Mouse (Mus musculus) bone marrow macrophage, adult 2 months (primary cell): ENCODE data around the gene Plekhm2. TPM values are rescaled to one million over a fixed set of nuclear protein-coding genes. Genes with fewer than 3 reads are reported as not detected.

Experiments used
- H3K27ac ChIP-seq: 2 replicates; pipeline ENCODE4 v1.5.1; 2012; ENCODE audit warnings: low read depth, low read length; ENCODE audit not compliant: insufficient read depth
- H3K4me1 ChIP-seq: 2 replicates; pipeline ENCODE4 v1.6.1; 2012; ENCODE audit warnings: low read length; ENCODE audit not compliant: control insufficient read depth, insufficient read depth
- H3K4me3 ChIP-seq: 2 replicates; pipeline ENCODE4 v1.5.1; 2012; ENCODE audit warnings: mild to moderate bottlenecking, low read length, moderate library complexity; ENCODE audit not compliant: insufficient read depth
- CTCF ChIP-seq: IDR thresholded peaks from 2 replicates; pipeline ENCODE4 v1.5.1; 2012; ENCODE audit warnings: low read depth, mild to moderate bottlenecking, low read length, moderate library complexity
- POLR2A ChIP-seq: IDR thresholded peaks from 2 replicates; pipeline ENCODE4 v1.6.1; 2012; ENCODE audit warnings: mild to moderate bottlenecking, low read depth, low read length, borderline replicate concordance
- polyA plus RNA-seq: library from polyadenylated mRNA; stranded (reverse); fragments of >200 nt; gene quantifications from 2 replicates; pipeline ENCODE4 v1.2.4, GENCODE M21; 2012; ENCODE audit not compliant: missing spikeins, insufficient read depth, insufficient read length

Gene Plekhm2
- polyA plus RNA-seq, 1 experiment: 62.1 TPM

- Histone ChIP-seq H3K27ac (no peak overlapping the region), H3K4me3 (no peak overlapping the region), H3K4me1 (peaks cover 3% of the 10 kb centered on the region)
- TF ChIP-seq CTCF (no peak), POLR2A (no peak)
These were observed 28.0 kb downstream of the Plekhm2 start for GRCm38 (mm10) chr4:141636693-141637092.

GRCm38 (mm10) chr4:141635991-141636390 lies 28.7 kb downstream of the Plekhm2 start:
- Histone ChIP-seq H3K4me1 (no peaks in the 10 kb centered on the region), H3K27ac (no peak overlapping the region), H3K4me3 (no peak overlapping the region)
- no peak for TF ChIP-seq POLR2A
- no peak for TF ChIP-seq CTCF

DNA sequence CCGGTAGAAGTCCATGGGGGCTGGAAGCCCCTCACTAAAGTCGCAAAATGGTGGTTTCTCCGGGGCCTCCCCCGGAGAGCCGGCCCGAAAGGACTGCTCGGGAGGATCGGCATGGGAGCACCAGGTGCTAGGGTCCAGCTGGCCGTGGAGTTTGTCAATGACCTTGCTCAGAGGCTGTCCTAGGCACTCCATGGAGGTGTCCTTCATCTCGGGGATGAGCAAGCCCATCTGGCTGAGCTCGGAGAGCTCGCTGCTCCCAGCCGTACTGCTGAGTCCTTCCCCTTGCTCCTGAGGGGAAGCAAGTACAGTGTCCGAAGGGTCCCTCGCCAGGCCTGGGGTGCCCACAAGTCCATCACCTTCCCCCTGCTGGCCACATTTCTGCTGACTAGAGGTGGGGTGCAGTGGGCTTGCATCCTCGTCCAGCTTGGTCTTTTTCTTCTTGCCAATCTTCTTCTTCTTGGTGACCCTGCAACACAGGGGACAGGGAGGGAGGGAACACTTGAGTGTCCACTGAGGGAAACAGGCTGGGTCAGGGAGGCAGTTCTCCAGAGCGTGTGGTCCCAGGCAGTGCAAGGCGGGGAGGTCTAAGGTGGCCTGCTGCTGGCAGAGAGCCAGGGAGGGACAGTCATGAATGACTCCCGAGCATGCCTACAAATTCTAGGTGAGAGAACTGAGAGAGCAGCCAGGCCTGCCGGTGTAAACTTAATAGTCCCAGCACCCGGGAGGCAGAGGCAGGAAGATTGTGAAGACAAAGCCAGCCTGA lies 32.4 kb downstream of the Plekhm2 start:
- no peak overlapping the region for H3K27ac ChIP-seq
- no peak overlapping the region for H3K4me3 ChIP-seq
- no peaks in the 10 kb centered on the region for H3K4me1 ChIP-seq
- TF ChIP-seq CTCF: no peak
- TF ChIP-seq POLR2A: no peak

DNA sequence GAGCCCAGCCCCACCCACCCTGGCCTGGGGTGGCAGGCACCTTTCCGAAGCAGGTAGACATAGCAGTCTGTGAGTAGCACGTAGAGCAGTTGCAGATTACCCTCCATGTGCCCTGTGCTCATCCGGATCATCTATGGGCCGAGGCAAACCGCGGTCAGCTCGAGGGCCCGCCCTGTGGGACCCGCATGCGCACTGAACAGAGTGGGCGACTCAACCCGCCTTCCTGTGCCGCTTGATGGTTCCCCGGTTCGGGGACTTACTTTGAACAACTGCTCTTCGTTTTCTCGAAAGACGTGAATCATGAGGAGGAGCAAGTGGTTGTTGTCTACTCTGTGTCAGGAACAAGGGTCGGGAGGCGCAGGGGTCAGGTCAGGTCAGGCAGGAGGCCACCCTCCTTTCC lies 33.4 kb downstream of the Plekhm2 start:
- Histone ChIP-seq H3K4me1 (no peaks in the 10 kb centered on the region), H3K27ac (no peak overlapping the region), H3K4me3 (no peak overlapping the region)
- no peak for TF ChIP-seq POLR2A
- no peak for TF ChIP-seq CTCF

GRCm38 (mm10) chr4:141630021-141630420 lies 34.7 kb downstream of the Plekhm2 start:
- TF ChIP-seq CTCF: no peak
- TF ChIP-seq POLR2A: no peak
- no peak overlapping the region for H3K4me3 ChIP-seq
- peaks cover 3% of the 10 kb centered on the region; the same call in 1 of the 2 replicates for H3K4me1 ChIP-seq
- no peak overlapping the region for H3K27ac ChIP-seq

- Histone ChIP-seq H3K4me3 (no peak overlapping the region), H3K4me1 (peaks cover 17% of the 10 kb centered on the region), H3K27ac (no peak overlapping the region)
- no peak for TF ChIP-seq POLR2A
- TF ChIP-seq CTCF: no peak
These were observed 36.0 kb downstream of the Plekhm2 start for GRCm38 (mm10) chr4:141628661-141629060.

DNA sequence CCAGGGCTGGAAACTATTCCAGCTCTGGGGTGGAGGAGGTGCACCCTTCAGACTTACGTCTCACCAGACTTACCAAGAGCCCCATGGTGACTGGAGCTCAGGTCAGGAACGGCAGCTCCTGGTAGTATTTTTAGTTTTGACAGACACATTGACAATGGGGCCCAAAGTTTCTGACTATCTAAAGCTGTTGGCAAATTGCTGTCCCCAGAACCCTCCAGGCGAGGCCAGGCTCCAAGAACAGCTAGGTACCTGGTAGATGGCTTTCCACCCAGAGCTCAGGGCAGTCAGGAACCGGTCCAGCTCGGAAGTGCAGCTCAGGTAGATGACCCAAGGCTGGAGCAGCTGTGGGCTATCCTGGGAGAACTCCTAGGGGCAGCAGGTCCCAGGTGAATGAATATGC lies 37.2 kb downstream of the Plekhm2 start:
- Histone ChIP-seq H3K27ac (no peak overlapping the region), H3K4me1 (peaks cover 20% of the 10 kb centered on the region)

DNA sequence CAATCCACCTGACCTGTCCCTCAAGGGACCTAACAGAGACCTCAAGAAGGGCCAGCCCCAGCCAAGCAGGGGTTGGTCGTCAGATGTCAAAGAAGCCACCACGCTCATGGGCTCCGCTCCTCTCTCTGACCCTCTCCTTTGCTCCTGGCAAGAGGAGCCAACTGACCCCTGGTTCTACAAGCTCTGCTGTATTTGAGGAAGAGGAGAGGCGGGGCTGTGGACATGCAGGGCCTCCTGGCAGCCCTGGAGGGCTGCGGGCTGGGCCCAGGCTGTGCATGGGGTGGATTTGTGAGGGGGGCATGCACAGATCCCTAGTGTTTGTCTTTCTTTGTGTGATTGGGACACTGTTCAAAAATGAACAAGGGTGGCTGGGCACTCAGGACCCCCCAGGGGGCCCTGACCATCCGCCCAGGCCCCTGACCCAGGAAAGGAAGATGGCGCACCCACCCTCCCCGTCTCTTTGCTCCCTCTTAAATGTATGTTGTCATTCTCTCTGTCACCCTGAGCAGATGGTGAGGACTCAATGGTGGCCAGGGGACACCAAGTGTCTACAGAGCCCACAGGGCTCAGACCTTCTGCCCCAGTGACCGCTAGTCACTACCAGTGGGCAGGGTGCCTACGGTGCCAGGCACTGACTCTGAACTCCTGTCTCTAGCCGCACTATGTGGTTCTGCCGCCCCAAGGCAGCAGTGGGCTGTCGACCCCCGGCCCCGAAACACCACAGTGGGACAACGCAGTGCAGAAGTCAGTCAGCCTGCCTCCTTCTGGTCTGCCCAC lies 38.7 kb downstream of the Plekhm2 start:
- Histone ChIP-seq H3K4me1 (peaks cover 24% of the 10 kb centered on the region), H3K4me3 (no peak overlapping the region), H3K27ac (no peak overlapping the region)
- TF ChIP-seq CTCF (no peak), POLR2A (no peak)

More for the DNA sequence above, 37.2 kb downstream of the Plekhm2 start:
- no peak overlapping the region for H3K4me3 ChIP-seq
- no peak for TF ChIP-seq CTCF
- no peak for TF ChIP-seq POLR2A

DNA sequence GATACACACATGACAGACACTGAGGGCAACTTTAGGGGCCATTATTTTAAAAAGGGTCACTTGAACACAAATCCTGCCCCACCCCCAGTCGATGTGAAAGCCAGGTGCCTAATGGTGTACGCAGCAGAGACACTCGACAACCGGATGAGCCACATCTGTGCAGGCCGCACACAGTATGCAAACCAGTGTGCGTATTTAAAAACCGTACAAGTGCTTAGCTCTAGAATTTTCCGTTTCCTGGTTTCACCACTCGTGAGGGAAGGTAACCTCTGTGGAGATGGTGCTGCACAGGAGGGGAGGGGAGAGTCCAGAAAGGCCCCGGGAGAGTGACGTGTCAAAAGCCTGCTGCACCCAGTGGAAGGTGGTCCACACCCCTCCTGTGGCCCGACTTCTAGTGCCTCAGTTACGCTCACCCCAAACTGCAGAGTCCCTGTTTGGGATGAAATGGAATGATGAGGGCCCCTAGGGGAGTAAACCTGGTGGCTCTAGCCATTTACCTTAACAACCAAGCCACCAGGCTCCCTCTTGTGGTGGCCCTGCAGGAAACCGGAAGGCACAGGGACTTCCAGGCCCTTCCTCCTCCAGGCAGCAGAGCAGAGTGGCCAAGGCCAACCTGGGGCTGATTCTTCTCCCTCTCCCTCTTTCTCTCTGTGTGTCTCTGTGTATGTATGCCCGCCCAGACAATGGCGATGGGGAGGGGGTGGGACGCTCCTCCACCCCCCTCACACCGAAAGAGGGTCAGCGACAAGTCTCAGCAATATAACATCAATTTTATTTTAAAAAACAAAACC lies 39.5 kb downstream of the Plekhm2 start:
- Histone ChIP-seq H3K27ac (no peak overlapping the region), H3K4me1 (peaks cover 24% of the 10 kb centered on the region), H3K4me3 (no peak overlapping the region)
- TF ChIP-seq POLR2A: no peak
- peak; percentile 48 for TF ChIP-seq CTCF

DNA sequence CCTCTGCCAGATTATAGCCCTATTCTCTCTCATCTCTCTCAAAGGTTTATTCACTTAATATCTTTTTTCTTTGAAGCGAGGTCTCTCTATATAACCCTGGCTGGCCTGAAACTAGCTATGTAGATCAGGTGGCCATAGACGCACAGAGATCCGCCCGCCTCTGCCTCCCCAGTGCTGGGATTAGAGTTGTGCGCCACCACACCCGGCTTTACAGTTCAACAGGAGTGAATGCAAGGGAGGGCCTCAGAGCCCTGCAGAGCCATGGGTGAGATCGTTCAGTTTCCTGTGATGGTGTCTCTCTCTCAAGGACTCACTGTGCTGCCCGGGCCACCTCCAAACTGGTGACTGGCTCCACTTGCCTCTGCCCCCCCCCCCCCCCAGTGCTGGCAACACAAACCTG lies 40.6 kb downstream of the Plekhm2 start:
- H3K27ac ChIP-seq: no peak overlapping the region
- TF ChIP-seq CTCF (no peak), POLR2A (no peak)
- peaks cover 29% of the 10 kb centered on the region for H3K4me1 ChIP-seq
- H3K4me3 ChIP-seq: no peak overlapping the region
